Mouse (Mus musculus) midbrain, embryonic 10.5 days (tissue): ENCODE measurements around the gene Fut11. TPM values are rescaled to one million over a fixed set of nuclear protein-coding genes. Genes with fewer than 3 reads are reported as not detected.

Source experiments
- DNase-seq: peaks from one replicate; pipeline ENCODE4 v3.0.0-alpha.2; 2017; ENCODE audit warnings: low spot score
- H3K27ac ChIP-seq: fragments of 300-500 bp; sonication (generic); replicated peaks from 2 replicates; pipeline ENCODE4 v1.5.1; 2016; ENCODE audit warnings: mild to moderate bottlenecking
- H3K27me3 ChIP-seq: fragments of 300-500 bp; sonication (generic); 2 replicates; pipeline ENCODE4 v1.6.1; 2016; ENCODE audit warnings: low read depth, mild to moderate bottlenecking; ENCODE audit not compliant: poor library complexity, severe bottlenecking
- H3K36me3 ChIP-seq: fragments of 300-500 bp; sonication (generic); 2 replicates; pipeline ENCODE4 v1.6.1; 2016; ENCODE audit warnings: mild to moderate bottlenecking, moderate library complexity
- H3K4me1 ChIP-seq: fragments of 300-500 bp; sonication (generic); 2 replicates; pipeline ENCODE4 v1.6.1; 2016
- H3K4me3 ChIP-seq: fragments of 300-500 bp; sonication (generic); 2 replicates; pipeline ENCODE4 v1.5.1; 2016; ENCODE audit warnings: mild to moderate bottlenecking, moderate library complexity
- H3K9me3 ChIP-seq: fragments of 300-500 bp; sonication (generic); replicated peaks from 2 replicates; pipeline ENCODE4 v1.6.1; 2016; ENCODE audit warnings: mild to moderate bottlenecking
- WGBS: fragments of 180-500 bp; shearing (Covaris S2); methylation state at CpG from one replicate; pipeline ENCODE4 v1.1.7; 2016; 5-methylcytosine and 5-hydroxymethylcytosine counted together
- polyA plus RNA-seq: library from polyadenylated mRNA; unstranded; fragments of >200 nt; fragmentation: Nextera tagmentation; extraction: Ambion mirVana; gene quantifications from 2 replicates; pipeline ENCODE4 v1.2.1, GENCODE M21; 2016

Gene Fut11
- 18.3 and 21.4 TPM in 2 replicates for polyA plus RNA-seq

DNA sequence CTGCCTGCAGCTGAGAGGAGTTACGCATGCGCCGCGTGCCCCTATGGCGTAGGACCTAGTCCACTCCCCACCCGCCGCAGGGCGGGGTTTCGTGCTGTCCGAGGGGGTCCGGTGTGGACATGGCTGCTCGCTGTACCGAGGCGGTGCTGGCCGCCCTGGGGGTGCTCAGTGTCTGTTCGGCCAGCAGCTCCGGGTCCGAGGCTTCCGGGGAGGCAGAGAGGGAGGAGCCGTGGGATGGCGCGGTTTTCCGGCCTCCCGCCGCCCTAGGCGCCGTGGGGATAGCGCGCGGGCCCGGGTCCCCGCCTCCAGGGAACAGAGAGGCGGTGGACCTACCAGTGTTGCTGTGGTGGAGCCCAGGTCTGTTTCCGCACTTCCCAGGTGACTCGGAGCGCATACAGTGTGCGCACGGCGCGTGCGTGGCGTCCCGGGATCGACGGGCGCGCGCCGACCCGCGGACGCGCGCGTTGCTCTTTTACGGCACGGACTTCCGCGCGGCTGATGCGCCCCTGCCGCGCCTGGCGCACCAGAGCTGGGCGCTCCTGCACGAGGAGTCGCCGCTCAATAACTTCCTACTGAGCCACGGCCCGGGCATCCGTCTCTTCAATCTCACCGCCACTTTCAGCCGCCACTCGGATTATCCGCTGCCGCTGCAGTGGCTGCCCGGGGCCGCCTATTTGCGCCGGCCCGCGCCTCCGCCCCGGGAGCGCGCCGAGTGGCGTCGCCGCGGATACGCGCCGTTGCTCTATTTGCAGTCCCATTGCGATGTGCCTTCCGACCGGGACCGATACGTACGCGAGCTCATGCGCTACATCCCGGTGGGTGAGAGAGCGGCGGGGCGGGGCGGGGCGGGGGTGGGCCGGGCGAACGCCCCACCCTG lies at the start of gene Fut11:
Gene Fut11, plus strand, starts transcription at position 85 of the 877 bp plus-strand sequence.
- under 1% methylated on average over 111 of the region's 111 CpGs for WGBS
- Histone ChIP-seq H3K9me3 (no peaks in the 10 kb centered on the region), H3K27ac (peak within 1 kb of the TSS; percentile 93), H3K27me3 (no peaks in the 10 kb centered on the region), H3K36me3 (peaks cover 67% of the 10 kb centered on the region), H3K4me1 (peaks cover 42% of the 10 kb centered on the region), H3K4me3 (peak within 1 kb of the TSS; percentile 73)
- DNase-seq, result peak; percentile 88

DNA sequence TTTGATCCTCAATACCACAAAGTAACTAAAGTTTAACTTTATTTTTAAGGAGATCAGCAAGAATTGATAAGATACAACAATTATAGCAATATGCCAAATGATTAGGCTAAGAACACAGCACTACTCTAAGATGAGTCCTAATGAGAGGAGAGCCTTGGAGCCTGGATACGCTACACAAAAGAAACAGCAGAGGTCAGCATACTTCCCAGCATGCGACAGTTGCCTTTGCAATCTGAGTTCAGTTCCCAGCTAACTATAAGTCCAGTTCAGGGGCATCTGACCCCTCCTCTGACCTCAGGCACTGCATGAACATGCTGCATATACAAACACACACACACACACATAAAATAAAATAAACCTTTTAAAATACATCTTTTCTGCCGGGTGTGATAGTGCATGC lies 49.2 kb upstream of the Fut11 start:
- Histone ChIP-seq H3K36me3 (no peaks in the 10 kb centered on the region), H3K27me3 (no peaks in the 10 kb centered on the region), H3K27ac (no peak overlapping the region), H3K4me3 (no peak overlapping the region), H3K9me3 (no peaks in the 10 kb centered on the region), H3K4me1 (peaks cover 9% of the 10 kb centered on the region)
- 37% methylated on average over 3 of the region's 3 CpGs for WGBS
- DNase-seq, result no peak

GRCm38 (mm10) chr14:20646381-20646780 lies 48.4 kb upstream of the Fut11 start:
- no peak overlapping the region for H3K27ac ChIP-seq
- no peak overlapping the region for H3K4me3 ChIP-seq
- DNase-seq, result no peak
- no peaks in the 10 kb centered on the region for H3K9me3 ChIP-seq
- no peaks in the 10 kb centered on the region for H3K36me3 ChIP-seq
- peaks cover 9% of the 10 kb centered on the region for H3K4me1 ChIP-seq
- H3K27me3 ChIP-seq, result no peaks in the 10 kb centered on the region

GRCm38 (mm10) chr14:20651000-20651399 lies 43.8 kb upstream of the Fut11 start:
- DNase-seq, result no peak
- no peaks in the 10 kb centered on the region for H3K4me1 ChIP-seq
- no peak overlapping the region for H3K27ac ChIP-seq
- WGBS, result 78% methylated on average over 2 of the region's 2 CpGs
- H3K36me3 ChIP-seq, result no peaks in the 10 kb centered on the region
- H3K27me3 ChIP-seq, result no peaks in the 10 kb centered on the region
- no peaks in the 10 kb centered on the region for H3K9me3 ChIP-seq
- no peak overlapping the region for H3K4me3 ChIP-seq

GRCm38 (mm10) chr14:20651722-20652256 lies 43.0 kb upstream of the Fut11 start:
- Histone ChIP-seq H3K4me3 (no peak overlapping the region), H3K4me1 (no peaks in the 10 kb centered on the region; the same call in 1 of the 2 replicates), H3K9me3 (no peaks in the 10 kb centered on the region), H3K27me3 (no peaks in the 10 kb centered on the region), H3K27ac (no peak overlapping the region), H3K36me3 (no peaks in the 10 kb centered on the region)
- 76% methylated on average over 4 of the region's 4 CpGs for WGBS
- no peak for DNase-seq

- no peak for DNase-seq
- Histone ChIP-seq H3K4me3 (no peak overlapping the region), H3K9me3 (no peaks in the 10 kb centered on the region), H3K27ac (no peak overlapping the region), H3K4me1 (no peaks in the 10 kb centered on the region; the same call in 1 of the 2 replicates), H3K36me3 (no peaks in the 10 kb centered on the region), H3K27me3 (peaks cover 3% of the 10 kb centered on the region)
- 86% methylated on average over 9 of the region's 9 CpGs for WGBS
Measured at GRCm38 (mm10) chr14:20654690-20655421, 39.9 kb upstream of the Fut11 start.

- 78% methylated on average over 9 of the region's 9 CpGs for WGBS
- Histone ChIP-seq H3K4me1 (peaks cover 5% of the 10 kb centered on the region), H3K9me3 (no peaks in the 10 kb centered on the region), H3K36me3 (no peaks in the 10 kb centered on the region), H3K27me3 (peaks cover 7% of the 10 kb centered on the region), H3K27ac (no peak overlapping the region), H3K4me3 (no peak overlapping the region)
- no peak for DNase-seq
Measured at GRCm38 (mm10) chr14:20655731-20656130, 39.0 kb upstream of the Fut11 start.

DNA sequence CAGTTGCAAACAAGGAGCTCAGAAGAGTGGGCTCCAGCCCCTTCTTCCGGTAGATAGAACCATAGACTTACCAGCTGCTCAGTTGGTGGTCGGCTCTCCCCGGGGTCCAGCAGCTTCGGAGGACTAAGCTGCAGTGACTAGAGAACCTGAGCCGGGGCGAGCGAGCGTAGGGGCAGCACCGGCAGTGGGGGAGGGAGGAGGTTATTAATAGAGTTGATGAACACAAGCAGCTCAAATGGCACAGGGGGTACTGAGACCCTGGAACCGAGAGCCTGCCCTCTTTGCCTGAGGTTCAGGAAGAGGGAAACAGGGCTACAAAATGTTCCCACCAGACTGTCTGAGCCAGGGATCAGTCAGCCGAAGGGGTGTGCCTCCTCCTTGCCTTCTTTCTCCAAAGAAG lies 38.4 kb upstream of the Fut11 start, which contains the start of gene Myoz1:
Gene Myoz1, minus strand, starts transcription at position 180 of the 400 bp plus-strand sequence.
- whole genome bisulfite sequencing, result 32% methylated on average over 11 of the region's 11 CpGs
- Histone ChIP-seq H3K27me3 (peaks cover 7% of the 10 kb centered on the region), H3K36me3 (no peaks in the 10 kb centered on the region), H3K4me1 (peaks cover 9% of the 10 kb centered on the region), H3K9me3 (no peaks in the 10 kb centered on the region), H3K27ac (no peak within 1 kb of the TSS), H3K4me3 (no peak within 1 kb of the TSS)
- DNase-seq, result no peak

DNA sequence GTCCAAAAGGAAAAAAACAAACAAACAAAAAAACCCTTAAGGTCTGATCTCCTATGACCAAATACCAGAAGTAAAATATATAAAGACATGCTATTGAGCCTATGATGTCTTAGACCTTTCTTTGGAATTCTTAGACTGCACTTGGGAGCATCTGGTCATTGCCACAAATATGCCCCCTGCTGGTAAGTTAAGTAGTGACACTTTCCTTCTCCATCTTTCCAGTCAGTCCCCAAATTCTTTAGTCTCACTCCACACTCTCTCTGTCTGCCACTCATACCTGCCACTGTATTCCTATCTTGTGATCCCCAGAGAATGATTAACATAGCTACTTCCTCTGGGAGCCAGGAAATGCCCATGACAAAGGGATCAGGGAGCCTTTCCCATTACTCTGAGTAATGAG lies 36.4 kb upstream of the Fut11 start:
- Histone ChIP-seq H3K27ac (no peak overlapping the region), H3K9me3 (no peaks in the 10 kb centered on the region), H3K27me3 (peaks cover 26% of the 10 kb centered on the region), H3K4me3 (no peak overlapping the region), H3K36me3 (no peaks in the 10 kb centered on the region), H3K4me1 (peaks cover 22% of the 10 kb centered on the region)
- no peak for DNase-seq

DNA sequence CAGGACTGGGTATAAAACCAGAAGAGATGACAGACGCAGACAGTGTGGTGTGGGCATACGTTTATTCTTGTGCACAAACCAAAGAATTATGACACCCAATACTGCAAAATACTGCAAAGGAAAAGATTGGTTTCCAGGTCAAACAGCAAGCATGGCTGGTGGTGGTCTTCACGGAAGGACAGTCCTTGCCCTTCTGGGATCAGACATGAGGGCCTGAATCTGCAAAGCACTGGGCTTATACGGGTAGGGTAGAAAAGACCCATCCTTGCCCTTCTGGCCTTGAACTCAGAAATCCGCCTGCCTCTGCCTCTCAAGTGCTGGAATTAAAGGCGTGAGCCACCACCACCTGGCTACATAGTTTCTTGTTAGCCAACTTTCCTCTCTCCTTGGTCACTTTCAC lies 35.9 kb upstream of the Fut11 start:
- Histone ChIP-seq H3K36me3 (no peaks in the 10 kb centered on the region), H3K9me3 (no peaks in the 10 kb centered on the region), H3K27me3 (peaks cover 32% of the 10 kb centered on the region), H3K4me1 (peaks cover 22% of the 10 kb centered on the region), H3K27ac (no peak overlapping the region), H3K4me3 (no peak overlapping the region)
- WGBS, result 81% methylated on average over 6 of the region's 6 CpGs
- no peak for DNase-seq

DNA sequence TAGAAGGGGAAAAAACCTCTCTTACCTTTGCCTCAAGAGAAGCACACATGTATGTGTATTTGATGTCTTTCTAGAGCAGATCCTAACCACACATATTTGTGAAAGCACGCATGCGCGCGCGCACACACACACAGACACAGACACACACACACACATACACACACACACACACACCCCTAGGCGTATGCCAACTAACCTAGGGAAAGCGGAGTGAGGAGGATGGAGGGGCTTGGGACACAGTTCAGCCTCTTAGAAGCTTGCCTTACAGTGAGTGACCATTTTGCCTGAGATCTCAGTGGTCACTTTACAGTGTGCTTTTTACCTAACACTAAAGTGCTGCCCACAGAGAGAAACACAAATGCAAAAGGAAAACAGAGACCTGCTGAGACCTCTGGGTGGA lies 35.1 kb upstream of the Fut11 start:
- H3K4me3 ChIP-seq, result no peak overlapping the region
- WGBS, result 94% methylated on average over 7 of the region's 7 CpGs
- no peak for DNase-seq

DNA sequence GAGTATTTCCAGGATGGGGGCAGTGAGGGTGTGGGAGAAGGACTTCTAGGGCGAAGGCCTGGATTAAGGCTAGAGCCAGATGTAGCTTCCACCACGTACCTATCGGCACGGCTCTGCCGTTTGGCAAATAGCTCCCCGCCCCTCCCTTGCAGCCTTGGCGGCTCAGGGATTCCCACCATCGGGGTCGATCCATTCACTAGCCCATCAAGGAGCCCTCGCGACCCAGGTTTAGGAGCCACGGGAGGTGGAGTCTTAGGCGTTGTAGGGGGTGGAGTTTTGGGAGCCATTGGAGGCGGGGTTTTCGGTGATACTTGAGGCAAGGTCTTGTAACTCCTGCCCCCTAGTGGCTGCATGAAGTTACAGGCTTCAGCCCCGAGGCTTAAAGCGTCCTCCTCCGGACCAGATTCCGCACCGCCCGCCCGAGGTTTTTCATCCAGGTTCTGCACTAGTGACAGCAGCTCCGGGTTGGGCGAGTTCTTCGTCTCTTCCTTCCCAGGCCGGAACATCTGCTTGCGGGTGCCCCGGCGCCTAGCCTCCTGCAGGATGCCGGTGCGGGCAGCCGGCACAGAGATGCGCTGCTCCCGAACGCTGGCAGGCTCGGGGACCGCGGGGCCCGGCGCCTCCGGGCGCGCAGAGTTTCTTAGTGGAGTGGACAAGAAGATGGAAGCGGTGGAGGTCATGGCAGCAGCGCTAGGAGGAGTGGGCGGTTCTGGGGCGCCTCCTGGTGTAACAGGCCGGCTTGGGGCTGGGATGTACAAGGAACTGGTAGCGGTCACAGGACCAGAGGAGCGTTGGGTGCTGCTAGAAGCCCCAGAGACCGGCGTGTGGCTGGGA lies 33.7 kb upstream of the Fut11 start:
- peak; percentile 93 for DNase-seq
- no peaks in the 10 kb centered on the region for H3K36me3 ChIP-seq
- peak overlapping the region; percentile 75 for H3K4me3 ChIP-seq
- H3K27ac ChIP-seq, result peak overlapping the region; percentile 87
- WGBS, result under 1% methylated on average over 52 of the region's 52 CpGs
- peaks cover 41% of the 10 kb centered on the region for H3K27me3 ChIP-seq
- peaks cover 28% of the 10 kb centered on the region for H3K4me1 ChIP-seq
- no peaks in the 10 kb centered on the region for H3K9me3 ChIP-seq

More for the DNA sequence above, 35.1 kb upstream of the Fut11 start:
- Histone ChIP-seq H3K9me3 (no peaks in the 10 kb centered on the region), H3K27ac (no peak overlapping the region), H3K27me3 (peaks cover 35% of the 10 kb centered on the region), H3K36me3 (no peaks in the 10 kb centered on the region), H3K4me1 (peaks cover 28% of the 10 kb centered on the region)
